Mouse (Mus musculus): Measurements from ENCODE around the gene Ccdc57.
"Not testable (repeated sequence)": the region's sequence is repeated elsewhere in the genome, so short reads cannot be mapped to it uniquely, and the experiment has no call there.

The Ccdc57 gene

GRCm38 (mm10) chr11:120903159-120903850 lies 29.4 kb downstream of the Ccdc57 start:
- DNase-seq (ENCODE audit: low spot score in 2 of 2): no peak

DNA sequence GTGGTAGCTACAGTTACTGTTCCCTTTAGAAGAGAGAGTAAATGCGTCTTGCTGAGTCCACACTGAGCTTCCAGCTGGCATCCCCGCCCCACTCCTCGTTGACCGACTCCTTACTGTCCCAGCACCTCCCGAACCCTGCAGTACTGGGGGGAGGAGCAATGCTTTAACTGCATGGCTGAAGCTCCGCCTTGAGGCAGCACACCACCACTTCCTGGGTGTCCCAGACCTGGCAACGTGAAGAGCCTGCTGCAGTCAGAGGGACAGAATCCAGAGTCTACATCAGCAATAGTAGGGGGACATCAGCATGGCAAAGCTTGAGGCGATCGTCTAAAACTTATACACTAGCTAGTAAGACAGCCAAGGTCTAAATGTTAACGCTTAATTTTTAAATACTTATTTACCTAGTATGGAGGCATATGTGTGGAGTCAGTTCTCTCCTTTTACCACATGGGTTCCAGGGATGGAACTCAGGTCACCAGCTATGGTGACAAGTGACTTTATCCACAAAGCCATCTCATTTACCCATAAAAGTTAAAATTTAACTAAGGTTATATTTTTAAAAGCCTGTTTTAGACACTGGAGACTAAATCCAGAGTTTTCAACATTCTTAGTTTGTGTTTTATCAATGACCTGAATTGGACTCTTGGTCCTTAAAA lies 30.1 kb downstream of the Ccdc57 start:
- peak in 1 of 2 experiments; percentile 46 for DNase-seq (ENCODE audit: low spot score in 2 of 2)

DNA sequence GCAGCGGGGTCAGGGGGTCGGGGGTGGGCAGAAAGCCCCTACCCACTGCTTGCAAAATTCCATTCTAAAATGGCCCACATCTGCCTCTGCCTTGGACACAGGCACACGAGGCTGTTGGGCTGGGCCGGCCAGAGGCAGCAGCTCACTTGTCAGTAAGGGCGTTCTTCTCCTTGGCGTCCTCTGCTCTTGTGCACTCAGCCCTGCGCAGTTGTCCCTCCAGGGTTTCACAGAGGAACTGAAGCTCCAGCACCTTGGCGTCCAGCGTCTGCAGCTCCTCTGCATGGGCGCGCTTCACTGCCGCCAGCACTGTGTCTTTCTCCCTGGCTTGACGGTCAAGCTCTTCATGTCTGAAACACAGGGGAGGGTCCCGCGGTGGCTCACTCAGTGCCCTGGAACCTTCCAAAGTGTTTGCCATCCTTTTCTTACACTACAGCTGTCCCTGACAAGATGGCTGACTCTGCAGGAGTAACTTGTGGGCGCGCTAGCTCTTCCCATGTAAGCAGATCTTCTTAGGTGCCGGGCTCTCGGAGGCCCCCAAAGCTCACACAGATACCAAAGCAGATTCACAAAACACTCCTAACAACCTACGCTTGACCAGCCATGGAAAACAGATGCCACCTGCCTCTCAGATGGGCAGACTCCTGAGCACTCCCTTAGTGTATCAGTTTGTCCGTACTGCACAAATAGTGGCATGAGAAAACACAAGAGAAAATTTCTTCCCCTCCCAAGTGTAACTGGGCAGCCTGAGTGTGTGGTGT lies 30.8 kb downstream of the Ccdc57 start:
- DNase-seq (ENCODE audit: low spot score in 2 of 2): no peak

DNA sequence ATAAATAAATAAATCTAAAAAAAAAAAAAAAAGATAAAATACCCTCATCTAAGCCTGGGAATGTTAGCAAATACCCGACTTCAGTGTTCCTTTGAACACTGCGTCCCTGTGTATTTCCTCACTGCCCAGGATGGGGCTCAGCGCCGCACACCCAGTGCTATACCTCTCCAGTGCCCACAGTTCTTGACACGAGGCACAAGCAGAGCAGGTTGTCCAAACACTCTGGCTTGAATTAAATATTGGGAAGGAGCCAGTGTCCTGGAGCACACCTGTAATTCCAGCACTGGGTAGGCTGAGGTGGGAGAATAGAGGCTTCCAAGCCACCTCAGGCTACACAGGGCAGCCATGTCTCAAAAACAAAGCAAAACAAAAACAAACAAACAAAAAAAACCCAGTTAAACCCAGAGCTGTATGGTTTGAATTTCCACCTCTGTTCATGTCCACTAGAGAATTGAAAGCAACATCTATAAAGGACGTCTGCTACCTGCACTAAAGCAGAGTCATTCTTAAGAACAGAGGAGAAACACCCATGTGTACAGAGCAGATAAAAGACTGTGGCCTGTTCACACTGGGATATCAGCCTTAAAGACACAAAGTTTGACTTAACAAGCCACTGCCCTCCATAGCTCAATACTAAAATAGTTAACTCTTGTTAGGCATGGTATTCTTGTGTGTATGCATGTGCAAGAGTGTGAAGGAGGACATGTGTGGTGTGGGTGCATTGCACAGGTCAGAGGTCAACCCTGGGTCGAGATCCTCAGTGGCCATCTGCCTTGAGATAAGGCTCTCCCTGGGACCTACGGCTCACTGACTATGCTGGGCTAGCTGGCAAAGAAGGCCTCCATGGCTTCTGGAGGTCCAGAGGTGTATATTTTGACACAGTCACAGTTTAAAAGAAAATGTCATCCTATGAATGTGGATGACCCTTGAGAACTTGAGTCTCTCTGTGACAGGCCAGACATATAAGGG lies 32.1 kb downstream of the Ccdc57 start:
- peak in 1 of 2 experiments; percentile 31 for DNase-seq (ENCODE audit: low spot score in 2 of 2)

DNA sequence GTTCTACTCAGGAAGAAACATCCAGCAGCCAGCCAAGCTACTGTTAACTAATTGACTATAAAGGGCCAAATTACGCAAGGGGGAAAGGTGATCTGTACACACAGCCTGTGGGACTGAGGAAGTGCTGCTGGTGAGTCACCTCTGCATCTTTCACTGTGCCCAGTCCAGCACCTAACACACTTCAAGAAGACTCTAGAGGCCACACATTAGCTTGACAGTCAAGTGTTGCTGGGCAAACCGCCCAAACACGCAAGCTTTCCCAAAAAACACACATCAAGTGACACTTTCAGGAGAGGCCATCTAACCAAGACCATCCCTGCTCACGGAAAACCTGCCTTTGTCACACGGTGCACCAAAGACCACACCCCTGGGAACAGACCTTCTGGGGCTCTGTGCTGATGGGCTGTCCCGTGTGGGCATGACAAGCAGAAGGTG lies 34.5 kb downstream of the Ccdc57 start:
- DNase-seq (ENCODE audit: low spot score in 2 of 2): no peak

GRCm38 (mm10) chr11:120895441-120895840 lies 37.2 kb downstream of the Ccdc57 start:
- DNase-seq (ENCODE audit: low spot score in 2 of 2): no peak

GRCm38 (mm10) chr11:120894397-120894796 lies 38.3 kb downstream of the Ccdc57 start:
- DNase-seq (ENCODE audit: low spot score in 2 of 2): no peak

- DNase-seq (ENCODE audit: low spot score in 2 of 2): no peak
Measured at GRCm38 (mm10) chr11:120889216-120889615, 43.5 kb downstream of the Ccdc57 start.

DNA sequence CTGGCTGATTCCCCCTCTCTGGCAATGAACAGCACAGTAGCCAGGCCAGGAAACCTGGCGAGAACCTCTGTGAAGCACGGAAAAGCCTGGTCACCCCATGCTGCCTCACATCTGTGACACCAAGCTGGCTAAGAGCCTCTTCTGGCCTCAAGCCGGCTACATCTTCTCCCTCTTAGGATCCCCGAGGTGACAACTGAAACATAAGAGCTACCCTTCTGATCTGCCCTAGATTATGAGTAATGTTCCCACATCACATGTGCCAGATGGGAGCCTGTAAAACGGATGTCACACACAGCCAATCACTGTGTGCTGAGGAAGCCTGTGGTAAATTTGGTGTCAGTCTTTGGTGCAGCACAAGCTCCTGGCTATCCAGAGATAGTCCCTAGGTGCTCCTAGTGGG lies 44.0 kb downstream of the Ccdc57 start:
- DNase-seq (ENCODE audit: low spot score in 2 of 2): no peak

DNA sequence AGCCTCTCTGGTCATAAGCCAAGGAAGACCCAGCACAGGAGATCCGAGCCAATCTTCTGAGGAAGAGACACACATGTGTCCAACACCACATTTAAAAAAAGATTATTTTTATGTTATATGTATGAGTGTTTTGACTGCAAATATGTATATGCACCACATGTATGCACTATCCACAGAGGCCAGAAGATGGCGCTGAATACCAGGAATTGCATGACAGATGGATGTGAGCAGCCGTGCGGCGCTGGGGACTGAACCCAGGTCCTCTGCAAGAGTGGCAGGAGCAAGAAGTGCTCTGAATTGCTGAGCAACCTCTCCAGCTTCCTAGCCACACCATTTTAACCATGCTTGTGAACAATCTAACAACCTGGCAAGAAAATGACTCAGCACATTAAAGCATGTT lies 45.2 kb downstream of the Ccdc57 start:
- no peak for DNase-seq (ENCODE audit: low spot score in 2 of 2)

DNA sequence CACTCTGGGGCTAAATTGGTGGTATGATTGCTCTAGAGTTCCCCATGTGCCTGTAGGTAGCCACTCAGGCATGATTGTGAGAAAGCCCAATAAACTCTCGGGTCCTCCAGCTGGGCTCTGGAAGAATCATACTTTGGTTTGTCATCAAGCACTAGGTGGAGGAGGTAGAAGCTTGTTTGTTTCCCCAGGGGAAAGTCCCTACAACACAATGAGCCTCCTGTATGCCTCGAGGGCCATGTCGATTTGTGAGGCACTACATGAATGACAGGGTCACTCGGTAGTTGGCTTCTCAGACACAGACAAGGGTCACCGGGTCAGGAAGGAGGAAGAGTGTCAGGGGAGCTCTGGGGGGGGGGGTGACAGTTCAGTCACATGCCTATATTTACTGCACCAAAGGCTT lies 46.2 kb downstream of the Ccdc57 start:
- DNase-seq (ENCODE audit: low spot score in 2 of 2): no peak

- DNase-seq (ENCODE audit: low spot score in 2 of 2): no peak
Measured at GRCm38 (mm10) chr11:120883601-120884000, 49.1 kb downstream of the Ccdc57 start.

GRCm38 (mm10) chr11:120882931-120883330 lies 49.7 kb downstream of the Ccdc57 start:
- DNase-seq (ENCODE audit: low spot score in 2 of 2): no peak

GRCm38 (mm10) chr11:120873206-120873605 lies 59.5 kb downstream of the Ccdc57 start:
- no peak for DNase-seq (ENCODE audit: low spot score in 2 of 2)

DNA sequence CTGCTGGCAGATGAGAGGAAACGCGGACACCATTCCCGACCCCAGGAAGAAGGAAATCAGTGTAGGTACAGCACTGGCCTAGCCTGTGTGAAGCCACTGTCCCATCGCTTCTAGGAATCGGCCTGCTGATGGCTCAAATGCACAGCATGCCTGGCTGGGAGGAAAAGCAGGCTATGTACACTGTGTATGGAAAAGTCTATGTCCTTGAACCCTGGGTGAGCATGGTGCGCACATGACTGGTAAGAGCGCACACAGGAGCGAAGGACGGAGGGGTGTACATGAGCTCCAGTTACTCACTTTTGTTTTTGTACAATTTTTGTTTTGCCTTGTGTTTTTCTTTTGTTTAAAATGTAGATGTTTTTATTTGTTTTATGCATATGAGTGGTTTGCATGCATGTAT lies 61.2 kb downstream of the Ccdc57 start:
- DNase-seq (ENCODE audit: low spot score in 2 of 2): no peak

DNA sequence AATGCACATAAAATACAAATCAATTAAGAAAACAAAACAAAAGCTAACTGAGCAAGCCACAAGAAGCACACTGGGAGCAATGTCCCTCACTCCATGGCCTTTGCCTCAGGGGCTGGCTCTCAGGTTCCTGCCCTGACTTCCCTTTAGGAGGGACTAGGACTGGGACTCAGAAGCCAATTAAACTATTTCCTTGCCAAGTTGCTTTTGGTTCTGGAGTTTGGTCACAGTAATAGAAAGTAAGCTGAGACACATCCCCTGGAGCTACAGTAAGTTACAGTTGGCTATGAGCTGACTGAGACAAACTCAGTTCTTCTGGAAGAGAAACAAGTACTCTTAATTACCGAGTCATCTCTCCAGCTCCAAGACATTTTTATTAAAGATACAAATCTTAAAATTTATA lies 66.9 kb downstream of the Ccdc57 start:
- DNase-seq (ENCODE audit: low spot score in 2 of 2): no peak

DNA sequence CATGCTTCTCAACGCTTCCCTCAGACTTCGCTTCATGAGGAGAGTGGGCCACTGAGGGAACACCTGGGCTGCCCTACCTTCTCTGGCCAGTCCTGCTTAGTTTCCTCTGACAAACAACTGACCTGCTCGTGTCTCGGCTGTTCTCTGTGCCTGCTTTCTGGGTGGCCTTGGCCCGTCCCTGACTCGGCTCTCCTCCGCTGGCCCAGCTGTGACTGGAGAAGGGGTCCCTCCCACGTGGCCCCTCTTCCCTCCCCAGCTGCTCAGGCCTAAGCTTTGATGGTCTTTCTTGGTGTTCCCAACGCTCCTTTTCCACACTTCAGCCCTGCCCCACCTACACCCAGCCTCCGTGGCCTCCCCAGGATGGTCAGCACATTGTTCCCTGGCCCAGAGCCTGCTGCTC lies 69.9 kb downstream of the Ccdc57 start:
- no peak for DNase-seq (ENCODE audit: low spot score in 2 of 2)

- not testable (repeated sequence) for DNase-seq (ENCODE audit: low spot score in 2 of 2)
Measured at GRCm38 (mm10) chr11:120855938-120856337, 76.7 kb downstream of the Ccdc57 start.

- no peak for DNase-seq (ENCODE audit: low spot score in 2 of 2)
Measured at GRCm38 (mm10) chr11:120853788-120854187, 78.9 kb downstream of the Ccdc57 start.

- DNase-seq (ENCODE audit: low spot score in 2 of 2): no peak
Measured at GRCm38 (mm10) chr11:120853158-120853557, 79.5 kb downstream of the Ccdc57 start.

DNA sequence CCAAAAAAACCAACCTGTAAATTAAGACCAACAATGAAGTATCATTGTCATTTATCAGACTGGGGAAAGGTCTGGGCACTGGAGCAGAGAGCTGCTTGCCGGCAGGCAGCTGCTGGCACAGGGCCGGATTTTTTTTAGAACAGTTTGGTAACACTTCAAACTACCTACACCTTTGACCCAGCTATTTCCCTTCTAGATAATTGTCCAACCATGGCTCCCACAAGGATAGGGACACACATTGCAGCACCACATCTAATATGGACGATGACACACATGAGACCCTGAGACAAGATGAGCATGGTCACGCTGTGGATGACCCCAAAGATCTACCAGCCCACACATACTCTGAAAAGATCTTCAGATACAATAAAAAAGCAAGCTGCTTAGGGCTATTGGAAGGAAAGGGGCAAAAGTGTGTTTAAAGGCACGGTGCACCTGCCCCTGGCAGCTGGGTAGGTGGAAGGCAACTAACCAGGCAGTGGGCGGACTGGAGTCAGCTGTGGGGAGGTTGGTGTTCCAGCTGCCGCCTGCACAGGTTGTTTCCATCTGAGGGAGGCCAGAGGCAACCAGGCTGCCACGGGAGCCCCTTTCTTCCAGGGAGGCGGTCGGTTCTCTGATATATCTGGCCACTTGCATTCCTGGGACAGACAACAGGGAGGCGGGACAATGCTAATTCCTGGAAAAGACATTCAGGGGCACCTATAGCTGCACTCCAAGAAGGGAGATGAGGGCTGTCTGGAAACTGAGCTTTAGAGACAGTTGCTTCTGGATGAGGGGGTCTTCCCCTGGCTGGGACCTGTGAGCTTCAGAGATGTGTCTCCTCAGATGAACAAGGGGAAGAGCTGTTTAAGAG lies 80.4 kb downstream of the Ccdc57 start:
- no peak for DNase-seq (ENCODE audit: low spot score in 2 of 2)
